Mouse (Mus musculus) lung, adult 2 months (tissue): ENCODE data around the gene Ptbp1. TPM values are rescaled to one million over a fixed set of nuclear protein-coding genes. Genes with fewer than 3 reads are reported as not detected.

Source experiments
- DNase-seq: peaks from one replicate; pipeline ENCODE4 v3.0.0; 2022
- H3K4me1 ChIP-seq: fragments of 200-500 bp; 2 replicates; pipeline ENCODE4 v1.6.1; 2011; ENCODE audit warnings: low read length; ENCODE audit not compliant: control insufficient read depth, insufficient read depth
- H3K4me3 ChIP-seq: fragments of 200-500 bp; replicated peaks from 2 replicates; pipeline ENCODE3; 2011; ENCODE audit warnings: low read depth, mild to moderate bottlenecking, control low read depth, low read length; ENCODE audit errors: extremely low read depth
- CTCF ChIP-seq: fragments of 200-500 bp; IDR thresholded peaks from 2 replicates; pipeline ENCODE4 v1.5.1; 2011; ENCODE audit warnings: mild to moderate bottlenecking, low read length, control low read depth; ENCODE audit not compliant: insufficient read depth
- POLR2A ChIP-seq: fragments of 200-500 bp; IDR thresholded peaks from 2 replicates; pipeline ENCODE4 v1.6.1; 2011; ENCODE audit warnings: low read depth, mild to moderate bottlenecking, control low read depth, low read length, borderline replicate concordance; ENCODE audit errors: extremely low read depth
- WGBS: fragments of 180-500 bp; shearing (Covaris S2); methylation state at CpG from one replicate; pipeline ENCODE4 v1.1.7; 2018; 5-methylcytosine and 5-hydroxymethylcytosine counted together
- polyA plus RNA-seq: library from polyadenylated mRNA; depleted of rRNA; stranded (reverse); fragments of >200 nt; gene quantifications from 2 replicates; pipeline ENCODE4 v1.2.3, GENCODE M21; 2012

The Ptbp1 gene
- polyA plus RNA-seq, 1 experiment, result 265 TPM

GRCm38 (mm10) chr10:79865801-79866295 lies 11.6 kb downstream of the Ptbp1 start:
- no peak for DNase-seq
- Histone ChIP-seq H3K4me3 (no peak overlapping the region), H3K4me1 (peaks cover 3% of the 10 kb centered on the region; the same call in 1 of the 2 replicates)
- TF ChIP-seq POLR2A (no peak), CTCF (peak; percentile 27; the same call in 1 of the 2 replicates)
- WGBS, result 60% methylated on average over 19 of the region's 19 CpGs

- WGBS, result 76% methylated on average over 11 of the region's 11 CpGs
- DNase-seq, result no peak
- no peak for TF ChIP-seq CTCF
- TF ChIP-seq POLR2A, result no peak
- Histone ChIP-seq H3K4me1 (no peaks in the 10 kb centered on the region), H3K4me3 (no peak overlapping the region)
These were observed 12.4 kb downstream of the Ptbp1 start for GRCm38 (mm10) chr10:79866601-79867000.

DNA sequence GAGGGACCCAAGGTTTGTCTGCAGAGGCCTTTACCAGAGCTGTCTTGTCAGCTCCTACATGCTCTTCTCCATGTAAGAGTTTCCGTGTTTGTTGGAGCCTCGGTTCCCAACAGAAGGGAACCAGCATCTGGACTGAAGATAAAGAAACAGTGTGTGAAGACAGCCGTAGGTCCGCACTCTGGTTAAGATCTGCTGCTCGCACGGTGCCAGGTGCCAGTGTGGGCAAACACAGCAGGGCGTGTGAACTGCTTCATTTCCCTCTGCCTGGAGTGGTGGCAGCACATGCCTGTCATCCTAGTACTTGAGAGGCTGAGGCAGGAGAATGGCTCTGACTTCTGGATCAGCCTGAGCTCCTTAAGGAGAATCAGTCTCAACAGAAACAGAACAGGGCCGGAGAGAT lies 17.6 kb downstream of the Ptbp1 start:
- no peak for DNase-seq
- 88% methylated on average over 8 of the region's 8 CpGs for WGBS
- H3K4me3 ChIP-seq, result no peak overlapping the region
- H3K4me1 ChIP-seq, result peaks cover 3% of the 10 kb centered on the region; the same call in 1 of the 2 replicates
- TF ChIP-seq CTCF (no peak), POLR2A (no peak)

- no peak for TF ChIP-seq CTCF
- TF ChIP-seq POLR2A, result no peak
- 61% methylated on average over 3 of the region's 3 CpGs for WGBS
These were observed 18.6 kb downstream of the Ptbp1 start for GRCm38 (mm10) chr10:79872862-79873261.

DNA sequence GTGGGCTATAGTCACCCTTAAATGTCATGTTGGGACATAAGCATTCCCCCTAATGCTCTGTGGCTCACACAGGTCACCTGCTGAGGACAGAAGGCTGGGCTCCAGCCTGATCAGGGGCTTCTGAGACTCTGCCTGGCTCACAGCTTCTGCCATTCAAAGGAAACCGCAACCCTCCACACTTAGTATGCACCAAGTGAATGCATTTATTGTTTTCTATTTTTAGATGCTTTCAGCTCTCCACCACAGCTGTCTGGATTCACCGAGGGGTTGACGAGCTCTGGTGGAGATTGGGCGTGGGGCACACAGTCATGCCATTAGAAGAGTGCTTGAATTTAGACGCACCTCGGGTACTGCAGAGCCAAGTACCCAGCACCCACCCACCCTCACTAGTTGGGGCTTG lies 19.1 kb downstream of the Ptbp1 start:
- 24% methylated on average over 6 of the region's 6 CpGs for WGBS
- TF ChIP-seq POLR2A, result no peak
- DNase-seq, result no peak
- no peak overlapping the region for H3K4me3 ChIP-seq
- peaks cover 7% of the 10 kb centered on the region for H3K4me1 ChIP-seq

More at GRCm38 (mm10) chr10:79872862-79873261, 18.6 kb downstream of the Ptbp1 start:
- no peak for DNase-seq
- no peak overlapping the region for H3K4me3 ChIP-seq
- H3K4me1 ChIP-seq, result peaks cover 5% of the 10 kb centered on the region

DNA sequence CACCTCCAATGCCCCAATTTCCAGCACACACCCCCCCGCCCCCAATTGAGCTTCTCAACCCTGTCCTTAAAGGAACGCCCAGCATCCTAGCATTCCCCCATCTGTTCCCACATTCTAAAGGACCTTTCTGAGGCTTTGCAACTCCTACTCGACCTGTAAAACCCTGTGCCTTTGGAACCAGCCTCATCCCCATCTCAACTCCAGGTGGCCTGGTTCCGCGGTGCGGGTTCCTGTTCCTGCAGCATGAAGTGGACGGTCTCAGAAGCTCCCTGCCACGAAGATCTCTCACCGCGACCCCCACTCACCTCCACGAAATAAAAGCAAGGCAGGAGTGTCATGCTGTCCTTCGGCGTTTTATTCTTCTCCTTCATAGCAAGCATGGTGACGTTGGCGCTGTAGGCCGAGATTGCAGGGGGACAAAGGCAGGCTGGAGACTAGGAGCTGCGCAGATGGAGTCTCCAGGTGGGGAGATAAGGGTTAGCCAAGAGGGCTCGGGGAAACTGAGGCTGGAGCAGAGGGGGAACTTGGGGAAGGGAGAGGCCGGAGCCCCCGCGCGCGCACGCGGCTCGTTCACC lies 19.6 kb downstream of the Ptbp1 start:
- no peak for DNase-seq
- peak overlapping the region; percentile 33 for H3K4me3 ChIP-seq
- peaks cover 7% of the 10 kb centered on the region for H3K4me1 ChIP-seq
- TF ChIP-seq POLR2A (no peak), CTCF (no peak)
- 3% methylated on average over 26 of the region's 26 CpGs for WGBS

DNA sequence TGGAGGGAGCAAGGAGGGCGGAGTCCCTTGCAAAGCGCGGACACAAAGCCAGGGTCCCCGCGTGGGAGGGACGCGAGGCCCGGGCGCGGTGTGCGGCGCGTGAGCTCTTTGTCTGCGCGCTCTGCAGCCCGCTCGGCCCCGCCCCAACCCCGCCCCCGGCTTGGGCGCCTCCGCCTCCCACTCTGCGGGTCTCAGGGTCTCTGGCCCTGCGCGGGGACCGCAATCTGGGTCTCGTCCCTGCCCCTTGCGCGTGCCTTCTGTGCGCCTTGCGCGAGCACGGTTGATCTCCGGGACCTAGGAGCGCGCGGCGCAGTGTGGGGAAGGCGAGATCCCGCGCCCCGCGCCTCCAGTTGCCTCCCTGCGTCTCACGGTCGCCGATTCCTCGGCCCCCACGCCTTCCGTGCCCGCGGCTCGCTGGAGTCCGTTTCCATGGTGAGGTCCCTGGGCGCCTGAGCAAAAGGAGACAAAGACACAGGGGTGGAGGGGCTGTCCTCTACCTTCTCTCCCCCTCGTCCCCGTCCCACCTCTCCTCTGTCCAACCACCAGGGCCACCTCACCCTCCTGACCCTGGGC lies 20.1 kb downstream of the Ptbp1 start, which contains the start of the genes Prtn3 and Plppr3:
Prtn3 (plus strand) TSS at position 187 of the 573 bp plus-strand sequence.
Plppr3 (minus strand) TSS at position 345 of the 573 bp plus-strand sequence.
- peak within 1 kb of the TSS; percentile 57 for H3K4me3 ChIP-seq
- peaks cover 7% of the 10 kb centered on the region for H3K4me1 ChIP-seq
- 2% methylated on average over 57 of the region's 57 CpGs for WGBS
- no peak for TF ChIP-seq CTCF
- no peak for TF ChIP-seq POLR2A
- DNase-seq, result no peak

- TF ChIP-seq POLR2A, result no peak
- TF ChIP-seq CTCF, result no peak
- Histone ChIP-seq H3K4me3 (no peak overlapping the region), H3K4me1 (peaks cover 10% of the 10 kb centered on the region)
- DNase-seq, result no peak
- 68% methylated on average over 1 of the region's 1 CpGs for WGBS
These were observed 22.9 kb downstream of the Ptbp1 start for GRCm38 (mm10) chr10:79877174-79877573.

DNA sequence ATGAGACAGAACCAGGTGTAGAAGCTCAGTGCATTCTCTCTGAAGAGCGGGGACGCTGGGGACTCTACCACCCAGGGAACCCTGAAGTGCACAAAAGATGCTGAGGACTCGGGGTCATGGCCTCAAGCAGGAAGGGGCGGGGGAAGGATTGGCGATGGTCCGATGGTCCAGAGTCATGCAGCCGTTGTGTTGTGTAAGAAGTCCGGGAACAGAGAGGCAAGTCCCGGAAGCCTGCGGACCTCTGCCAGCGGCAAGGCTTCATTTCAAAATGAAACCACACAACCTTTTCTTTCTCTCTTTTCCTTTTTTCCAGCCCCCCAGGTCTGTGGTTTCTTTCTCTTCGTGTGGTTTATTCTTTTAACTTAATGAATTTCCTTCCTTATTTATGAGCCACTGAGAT lies 23.5 kb downstream of the Ptbp1 start:
- TF ChIP-seq POLR2A (no peak), CTCF (no peak)
- 23% methylated on average over 12 of the region's 12 CpGs for WGBS
- Histone ChIP-seq H3K4me1 (peaks cover 10% of the 10 kb centered on the region), H3K4me3 (no peak overlapping the region)
- no peak for DNase-seq

GRCm38 (mm10) chr10:79879527-79879926 lies 25.3 kb downstream of the Ptbp1 start:
- WGBS, result 53% methylated on average over 3 of the region's 3 CpGs
- no peak for TF ChIP-seq CTCF
- no peak for TF ChIP-seq POLR2A
- DNase-seq, result no peak
- H3K4me3 ChIP-seq, result no peak overlapping the region
- peaks cover 11% of the 10 kb centered on the region for H3K4me1 ChIP-seq

- WGBS, result 29% methylated on average over 9 of the region's 9 CpGs
- no peak for DNase-seq
- TF ChIP-seq POLR2A (no peak), CTCF (no peak)
- H3K4me3 ChIP-seq, result no peak overlapping the region
- H3K4me1 ChIP-seq, result peaks cover 10% of the 10 kb centered on the region
These were observed 26.5 kb downstream of the Ptbp1 start for GRCm38 (mm10) chr10:79880721-79881120.
